Mouse (Mus musculus) layer of hippocampus, postnatal 10 days (tissue): ENCODE measurements around the gene Smyd4. TPM values are rescaled to one million over a fixed set of nuclear protein-coding genes. Genes with fewer than 3 reads are reported as not detected.

Experiments
- DNase-seq, 2 experiments: peaks; one replicate each; pipeline ENCODE4 v3.0.0; 2021; ENCODE audit warnings: low spot score in 2 of 2
- microRNA-seq, 2 experiments: library from miRNA; unstranded; fragments of <30 nt; microRNA quantifications; one replicate each; pipeline ENCODE4 v1.2.0; 2021
- total RNA-seq, 2 experiments: library from RNA; stranded (reverse); gene quantifications; 2 replicates each; pipeline ENCODE4 v1.2.3; 2021

Smyd4 gene
- total RNA-seq, 2 experiments from 2014 or later: 13.2 to 13.7 TPM

- DNase-seq: no peak
These were observed 102.7 kb downstream of the Smyd4 start for GRCm38 (mm10) chr11:75450936-75451335.

- DNase-seq: no peak
These were observed 103.8 kb downstream of the Smyd4 start for GRCm38 (mm10) chr11:75452081-75452480.

- no peak for DNase-seq
These were observed 104.8 kb downstream of the Smyd4 start for GRCm38 (mm10) chr11:75452812-75453557.

- DNase-seq: peak; percentile 77 to 86
These were observed 106.0 kb downstream of the Smyd4 start, which contains the start of gene Wdr81 for GRCm38 (mm10) chr11:75453991-75454930. Gene Wdr81, minus strand, starts transcription at chr11:75454717.

Small RNA genes lying within 50 kb of the gene (microRNA-seq; reads per million reads assigned to microRNA genes)
- 0 reads per million in 2 experiments for gene Gm47300

Other genes starting within 250 kb of the Smyd4 start
- 1 to 10 TPM; 3.3 to 6.1 TPM for gene Hic1, start 178.9 kb upstream of the Smyd4 start, total RNA-seq
- 10 to 100 TPM; 10.1 to 11.1 TPM for gene Ovca2, start 169.6 kb upstream of the Smyd4 start, total RNA-seq
- gene Dph1, start 157.2 kb upstream of the Smyd4 start, total RNA-seq: 10 to 100 TPM; 20.8 to 21.1 TPM
- gene Rtn4rl1, start 154.7 kb upstream of the Smyd4 start, total RNA-seq: 10 to 100 TPM; 54.5 to 58.5 TPM
- 10 to 100 TPM; 55.2 to 61.9 TPM for gene Rpa1, start 109 bp upstream of the Smyd4 start, total RNA-seq
- gene Serpinf1, start 74.3 kb downstream of the Smyd4 start, total RNA-seq: 10 to 100 TPM; 30.8 to 38.9 TPM
- gene Serpinf2, start 91.2 kb downstream of the Smyd4 start, total RNA-seq: under 1 TPM; 0.49 to 0.64 TPM
- 10 to 100 TPM; 18.7 to 18.9 TPM for gene Wdr81, start 106.3 kb downstream of the Smyd4 start, total RNA-seq
- under 1 TPM; 0.31 to 0.73 TPM for gene Tlcd2, start 113.3 kb downstream of the Smyd4 start, total RNA-seq
- gene Prpf8, start 138.4 kb downstream of the Smyd4 start, total RNA-seq: 100 to 1,000 TPM; 113 to 123 TPM
- 1 to 10 TPM; 3.6 to 4.0 TPM for gene Rilp, start 161.7 kb downstream of the Smyd4 start, total RNA-seq
- gene Scarf1, start 165.1 kb downstream of the Smyd4 start, total RNA-seq: 1 to 10 TPM; 3.5 to 3.6 TPM
- 10 to 100 TPM; 38.3 to 47.5 TPM for gene Slc43a2, start 183.3 kb downstream of the Smyd4 start, total RNA-seq
- gene Pitpna, start 239.7 kb downstream of the Smyd4 start, total RNA-seq: 100 to 1,000 TPM; 310 to 313 TPM